Mouse (Mus musculus) liver, embryonic 11.5 days (tissue): Measurements from ENCODE around the gene Rhobtb3. TPM values are rescaled to one million over a fixed set of nuclear protein-coding genes. Genes with fewer than 3 reads are reported as not detected.
"Not testable (repeated sequence)": the region's sequence is repeated elsewhere in the genome, so short reads cannot be mapped to it uniquely, and the experiment has no call there.

Experiments
- ATAC-seq: fragments of 200-750 bp; cut with Nextera tagmentation; replicated peaks from 2 replicates; pipeline ENCODE4 v1.8.0; 2017; ENCODE audit warnings: moderate number of reproducible peaks, mild to moderate bottlenecking, moderate TSS enrichment, moderate library complexity; ENCODE audit not compliant: low FRiP score
- DNase-seq: peaks from one replicate; pipeline ENCODE4 v3.0.0-alpha.2; 2017; ENCODE audit warnings: low spot score
- H3K27ac ChIP-seq: fragments of 300-500 bp; sonication (generic); 2 replicates; pipeline ENCODE4 v1.5.1; 2014; ENCODE audit warnings: mild to moderate bottlenecking, low read depth, low read length, control low read depth
- H3K27me3 ChIP-seq: fragments of 300-500 bp; sonication (generic); replicated peaks from 2 replicates; pipeline ENCODE4 v1.6.1; 2014; ENCODE audit warnings: low read length, mixed read lengths; ENCODE audit not compliant: control insufficient read depth, insufficient read depth
- H3K36me3 ChIP-seq: fragments of 300-500 bp; sonication (generic); 2 replicates; pipeline ENCODE4 v1.6.1; 2014; ENCODE audit warnings: mild to moderate bottlenecking, low read length, moderate library complexity, mixed read lengths; ENCODE audit not compliant: control insufficient read depth, insufficient read depth
- H3K4me1 ChIP-seq: fragments of 300-500 bp; sonication (generic); replicated peaks from 2 replicates; pipeline ENCODE4 v1.6.1; 2014; ENCODE audit warnings: low read length, mixed read lengths; ENCODE audit not compliant: control insufficient read depth, insufficient read depth
- H3K4me2 ChIP-seq: fragments of 300-500 bp; sonication (generic); 2 replicates; pipeline ENCODE4 v1.6.1; 2014; ENCODE audit warnings: mild to moderate bottlenecking, control low read depth, moderate library complexity
- H3K4me3 ChIP-seq: fragments of 300-500 bp; sonication (generic); 2 replicates; pipeline ENCODE4 v1.5.1; 2014; ENCODE audit warnings: low read depth, low read length, control low read depth
- H3K9ac ChIP-seq: fragments of 300-500 bp; sonication (generic); 2 replicates; pipeline ENCODE4 v1.6.1; 2014; ENCODE audit warnings: low read depth, low read length, control low read depth
- H3K9me3 ChIP-seq: fragments of 300-500 bp; sonication (generic); 2 replicates; pipeline ENCODE4 v1.6.1; 2016; ENCODE audit warnings: low read length, inconsistent platforms, mixed read lengths; ENCODE audit not compliant: control insufficient read depth
- WGBS: fragments of 180-500 bp; shearing (Covaris S2); extraction: QIAGEN DNeasy Blood & Tissue Kit; methylation state at CpG from one replicate; pipeline ENCODE4 v1.1.7; 2014; 5-methylcytosine and 5-hydroxymethylcytosine counted together
- polyA plus RNA-seq: library from polyadenylated mRNA; unstranded; fragments of >200 nt; fragmentation: Nextera tagmentation; extraction: Ambion mirVana; gene quantifications from 2 replicates; pipeline ENCODE4 v1.2.1, GENCODE M21; 2014

Gene Rhobtb3
- polyA plus RNA-seq, 1 experiment from 2014 or later, result 18.7 TPM

GRCm38 (mm10) chr13:75938866-75939265 lies 4.9 kb downstream of the Rhobtb3 start:
- H3K9me3 ChIP-seq, result no peaks in the 10 kb centered on the region
- H3K9ac ChIP-seq, result no peak overlapping the region
- ATAC-seq (no peak), DNase-seq (no peak)
- WGBS, result 81% methylated on average over 5 of the region's 5 CpGs
- no peak overlapping the region for H3K4me2 ChIP-seq
- H3K4me1 ChIP-seq, result no peaks in the 10 kb centered on the region; the same call in 1 of the 2 replicates
- H3K4me3 ChIP-seq, result no peak overlapping the region
- no peak overlapping the region for H3K27ac ChIP-seq
- 0 out of 2 replicates have a peak, but pooled peaks cover 2% of the 10 kb centered on the region for H3K36me3 ChIP-seq
- H3K27me3 ChIP-seq, result 0 out of 2 replicates have a peak, but pooled peaks cover 3% of the 10 kb centered on the region

DNA sequence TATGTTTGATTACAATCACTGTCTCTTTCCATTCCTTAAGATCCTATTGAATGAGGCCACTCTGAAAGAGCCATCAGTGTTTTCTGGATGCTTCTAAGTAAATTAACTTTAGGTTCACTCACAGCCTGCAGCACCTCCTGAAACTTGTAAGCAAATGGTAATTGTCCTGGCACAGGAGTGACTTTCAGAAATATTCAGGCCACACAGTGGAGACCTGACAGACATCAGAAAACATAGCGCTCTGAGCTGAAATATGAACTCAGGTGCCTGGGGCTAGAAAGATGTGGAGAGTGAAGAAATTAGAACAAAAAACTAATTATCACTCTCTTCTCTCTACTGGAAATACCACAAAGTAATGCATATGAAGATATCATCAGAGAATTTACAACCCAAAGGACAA lies 10.4 kb downstream of the Rhobtb3 start:
- Histone ChIP-seq H3K4me1 (peaks cover 4% of the 10 kb centered on the region; the same call in 1 of the 2 replicates), H3K9me3 (no peaks in the 10 kb centered on the region), H3K4me3 (no peak overlapping the region), H3K36me3 (peaks cover 6% of the 10 kb centered on the region; the same call in 1 of the 2 replicates), H3K27me3 (no peaks in the 10 kb centered on the region), H3K9ac (no peak overlapping the region), H3K4me2 (no peak overlapping the region), H3K27ac (no peak overlapping the region)
- ATAC-seq (no peak), DNase-seq (no peak)
- WGBS, result 95% methylated on average over 1 of the region's 1 CpGs

DNA sequence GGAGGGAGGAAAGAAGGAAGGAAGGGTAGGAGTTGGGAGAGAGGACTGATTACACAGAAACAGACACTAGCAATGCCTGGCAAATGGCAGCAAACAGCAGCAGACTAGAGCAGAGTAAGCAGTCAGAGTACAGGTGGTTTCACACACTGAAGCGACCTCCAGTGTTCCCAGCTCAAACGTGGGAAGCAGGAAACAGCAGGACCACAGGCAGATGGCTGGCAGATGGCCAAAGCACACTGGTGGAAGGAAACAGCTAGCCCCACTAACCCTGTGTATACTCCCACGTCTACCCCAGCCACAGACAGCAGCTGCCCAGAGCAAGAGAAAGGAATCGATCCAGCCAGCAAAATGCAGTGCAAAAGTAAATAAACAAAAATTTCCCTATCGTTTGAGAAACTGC lies 12.7 kb downstream of the Rhobtb3 start:
- no peaks in the 10 kb centered on the region for H3K27me3 ChIP-seq
- H3K36me3 ChIP-seq, result peaks cover 3% of the 10 kb centered on the region; the same call in 1 of the 2 replicates
- H3K4me1 ChIP-seq, result peaks cover 4% of the 10 kb centered on the region; the same call in 1 of the 2 replicates
- no peak overlapping the region for H3K4me3 ChIP-seq
- no peak for ATAC-seq
- no peak overlapping the region for H3K27ac ChIP-seq
- WGBS, result 31% methylated on average over 5 of the region's 5 CpGs
- no peak for DNase-seq
- no peak overlapping the region for H3K4me2 ChIP-seq
- H3K9ac ChIP-seq, result no peak overlapping the region
- H3K9me3 ChIP-seq, result no peaks in the 10 kb centered on the region

GRCm38 (mm10) chr13:75930660-75931059 lies 13.1 kb downstream of the Rhobtb3 start:
- DNase-seq (no peak), ATAC-seq (no peak)
- Histone ChIP-seq H3K9ac (no peak overlapping the region), H3K27me3 (no peaks in the 10 kb centered on the region), H3K4me2 (no peak overlapping the region), H3K9me3 (no peaks in the 10 kb centered on the region), H3K27ac (no peak overlapping the region), H3K36me3 (peaks cover 3% of the 10 kb centered on the region; the same call in 1 of the 2 replicates), H3K4me1 (peaks cover 4% of the 10 kb centered on the region; the same call in 1 of the 2 replicates), H3K4me3 (no peak overlapping the region)
- 50% methylated on average over 2 of the region's 2 CpGs for WGBS

- Histone ChIP-seq H3K4me1 (peaks cover 4% of the 10 kb centered on the region; the same call in 1 of the 2 replicates), H3K9me3 (no peaks in the 10 kb centered on the region), H3K4me2 (no peak overlapping the region), H3K36me3 (peaks cover 3% of the 10 kb centered on the region; the same call in 1 of the 2 replicates), H3K27me3 (no peaks in the 10 kb centered on the region), H3K4me3 (no peak overlapping the region), H3K9ac (no peak overlapping the region), H3K27ac (no peak overlapping the region)
- no peak for ATAC-seq
- no peak for DNase-seq
- 91% methylated on average over 20 of the region's 20 CpGs for WGBS
Measured at GRCm38 (mm10) chr13:75930023-75930422, 13.7 kb downstream of the Rhobtb3 start.

- not testable (repeated sequence) for H3K27ac ChIP-seq, ATAC-seq, H3K4me2 ChIP-seq, H3K27me3 ChIP-seq, H3K36me3 ChIP-seq, H3K4me3 ChIP-seq, H3K9ac ChIP-seq, H3K4me1 ChIP-seq, DNase-seq, H3K9me3 ChIP-seq
- WGBS, result 92% methylated on average over 5 of the region's 5 CpGs
Measured at GRCm38 (mm10) chr13:75929071-75929470, 14.7 kb downstream of the Rhobtb3 start.

GRCm38 (mm10) chr13:75927951-75928350 lies 15.8 kb downstream of the Rhobtb3 start:
- peaks cover 4% of the 10 kb centered on the region; the same call in 1 of the 2 replicates for H3K4me1 ChIP-seq
- H3K36me3 ChIP-seq, result peaks cover 3% of the 10 kb centered on the region; the same call in 1 of the 2 replicates
- no peaks in the 10 kb centered on the region for H3K9me3 ChIP-seq
- DNase-seq, result no peak
- ATAC-seq, result no peak
- no peak overlapping the region for H3K27ac ChIP-seq
- no peak overlapping the region for H3K4me2 ChIP-seq
- H3K4me3 ChIP-seq, result no peak overlapping the region
- no peak overlapping the region for H3K9ac ChIP-seq
- H3K27me3 ChIP-seq, result no peaks in the 10 kb centered on the region

- Histone ChIP-seq H3K9me3 (no peaks in the 10 kb centered on the region), H3K9ac (no peak overlapping the region), H3K4me1 (no peaks in the 10 kb centered on the region), H3K27ac (no peak overlapping the region), H3K36me3 (peaks cover 6% of the 10 kb centered on the region), H3K4me3 (no peak overlapping the region), H3K27me3 (no peaks in the 10 kb centered on the region), H3K4me2 (no peak overlapping the region)
- DNase-seq, result no peak
- 77% methylated on average over 4 of the region's 4 CpGs for WGBS
- no peak for ATAC-seq
Measured at GRCm38 (mm10) chr13:75914151-75914550, 29.6 kb downstream of the Rhobtb3 start.

GRCm38 (mm10) chr13:75908187-75908586 lies 35.5 kb downstream of the Rhobtb3 start:
- Histone ChIP-seq H3K4me1 (0 out of 2 replicates have a peak, but pooled peaks cover 2% of the 10 kb centered on the region), H3K4me3 (no peak overlapping the region), H3K36me3 (no peaks in the 10 kb centered on the region), H3K27me3 (no peaks in the 10 kb centered on the region), H3K9me3 (no peaks in the 10 kb centered on the region), H3K9ac (no peak overlapping the region), H3K4me2 (no peak overlapping the region), H3K27ac (no peak overlapping the region)
- 73% methylated on average over 2 of the region's 2 CpGs for WGBS
- ATAC-seq, result no peak
- no peak for DNase-seq
